In genomic region chr4:139211975-139212831, GRCm38 (mm10) we compare ENCODE assay signal across 8 mouse cellular contexts. TPM values are rescaled to one million over a fixed set of nuclear protein-coding genes. Genes with fewer than 3 reads are reported as not detected.
A peak's percentile ranks its signal among the peaks of the same experiment; 100 is the strongest.
DNase-seq lines count a peak whose midpoint lies in the region; ATAC-seq and TF ChIP-seq lines count a peak whose summit lies in the region.

No protein-coding gene starts in this region.

- peak overlapping the region; percentile 11; the same call in 1 of the 2 replicates for H3K27ac ChIP-seq in hindbrain, postnatal 0 days
- H3K27ac ChIP-seq in hindbrain, embryonic 10.5 days = no peak overlapping the region
- H3K27ac ChIP-seq in bone marrow macrophage, adult 2 months (ENCODE audit: insufficient read depth, low read depth, low read length) = peak overlapping the region; percentile 8
- H3K27ac ChIP-seq in intestine, embryonic 14.5 days (ENCODE audit: low read depth) = 0 out of 2 replicates have a peak overlapping the region, but pooled peaks have one; percentile 38
- H3K27ac ChIP-seq in lung, embryonic 16.5 days (ENCODE audit: low read length) = peak overlapping the region; percentile 79

- H3K4me2 ChIP-seq in hindbrain, postnatal 0 days (ENCODE audit: low read depth, low read length) = no peak overlapping the region
- H3K4me2 ChIP-seq in intestine, embryonic 14.5 days (ENCODE audit: low read length) = no peak overlapping the region
- peak overlapping the region; percentile 34 for H3K4me2 ChIP-seq in lung, embryonic 16.5 days (ENCODE audit: low read depth, low read length)

- H3K9ac ChIP-seq in hindbrain, postnatal 0 days (replicated peaks; ENCODE audit: low read length) = no peak overlapping the region
- H3K9ac ChIP-seq in intestine, embryonic 14.5 days (ENCODE audit: low read length) = no peak overlapping the region
- H3K9ac ChIP-seq in lung, embryonic 16.5 days (ENCODE audit: low read length) = peak overlapping the region; percentile 34; the same call in 1 of the 2 replicates

- no peaks in the 10 kb centered on the region for H3K9me3 ChIP-seq in hindbrain, postnatal 0 days (ENCODE audit: low read length)
- no peaks in the 10 kb centered on the region for H3K9me3 ChIP-seq in hindbrain, embryonic 10.5 days
- H3K9me3 ChIP-seq in intestine, embryonic 14.5 days (ENCODE audit: control insufficient read depth, low read length) = no peaks in the 10 kb centered on the region
- no peaks in the 10 kb centered on the region for H3K9me3 ChIP-seq in lung, embryonic 16.5 days (ENCODE audit: control insufficient read depth, low read length)

- 56% methylated on average over 17 of the region's 17 CpGs for WGBS in hindbrain, postnatal 0 days
- WGBS in hindbrain, embryonic 10.5 days = 63% methylated on average over 17 of the region's 17 CpGs
- WGBS in intestine, embryonic 14.5 days = 69% methylated on average over 17 of the region's 17 CpGs
- 56% methylated on average over 17 of the region's 17 CpGs for WGBS in lung, embryonic 16.5 days

- no peaks in the 10 kb centered on the region for H3K27me3 ChIP-seq in hindbrain, postnatal 0 days (ENCODE audit: insufficient read depth, low read length)
- no peaks in the 10 kb centered on the region for H3K27me3 ChIP-seq in hindbrain, embryonic 10.5 days (ENCODE audit: insufficient read depth, poor library complexity, severe bottlenecking)
- H3K27me3 ChIP-seq in intestine, embryonic 14.5 days (replicated peaks; ENCODE audit: control insufficient read depth, insufficient read depth, low read length) = no peaks in the 10 kb centered on the region
- H3K27me3 ChIP-seq in lung, embryonic 16.5 days (ENCODE audit: control insufficient read depth, insufficient read depth, low read depth, low read length) = no peaks in the 10 kb centered on the region

- peak; percentile 26 for TF ChIP-seq CTCF in hindbrain, postnatal 0 days (IDR thresholded peaks at IDR 0.05; ENCODE audit: low read depth)
- TF ChIP-seq CTCF in bone marrow macrophage, adult 2 months (IDR thresholded peaks at IDR 0.05; ENCODE audit: low read depth, low read length) = peak; percentile 45; the same call in 1 of the 2 replicates

- ATAC-seq in hindbrain, postnatal 0 days = no peak
- ATAC-seq in intestine, embryonic 14.5 days (replicated peaks; ENCODE audit: low FRiP score, low TSS enrichment, low read depth) = peak; percentile 37; the same call in 1 of the 2 replicates
- peak; percentile 66 for ATAC-seq in lung, embryonic 16.5 days (ENCODE audit: low read depth)

- no peak for TF ChIP-seq POLR2A in bone marrow macrophage, adult 2 months (IDR thresholded peaks at IDR 0.05; ENCODE audit: borderline replicate concordance, low read depth, low read length)

- H3K4me1 ChIP-seq in hindbrain, postnatal 0 days (ENCODE audit: insufficient read depth, low read length) = peaks cover 20% of the 10 kb centered on the region
- H3K4me1 ChIP-seq in hindbrain, embryonic 10.5 days (replicated peaks) = peaks cover 75% of the 10 kb centered on the region
- peaks cover 95% of the 10 kb centered on the region for H3K4me1 ChIP-seq in bone marrow macrophage, adult 2 months (ENCODE audit: control insufficient read depth, insufficient read depth, low read length)
- peaks cover 37% of the 10 kb centered on the region for H3K4me1 ChIP-seq in intestine, embryonic 14.5 days (replicated peaks; ENCODE audit: control insufficient read depth, insufficient read depth, low read length)
- H3K4me1 ChIP-seq in lung, embryonic 16.5 days (replicated peaks; ENCODE audit: control insufficient read depth, insufficient read depth, low read length) = peaks cover 60% of the 10 kb centered on the region

- H3K36me3 ChIP-seq in hindbrain, postnatal 0 days (ENCODE audit: insufficient read depth, low read length) = no peaks in the 10 kb centered on the region
- peaks cover 32% of the 10 kb centered on the region for H3K36me3 ChIP-seq in hindbrain, embryonic 10.5 days
- peaks cover 21% of the 10 kb centered on the region for H3K36me3 ChIP-seq in intestine, embryonic 14.5 days (ENCODE audit: control insufficient read depth, insufficient read depth, low read length)
- H3K36me3 ChIP-seq in lung, embryonic 16.5 days (ENCODE audit: control insufficient read depth, insufficient read depth, low read length) = no peaks in the 10 kb centered on the region; the same call in none of the 2 replicates

- peak; percentile 37 for DNase-seq in hindbrain, postnatal 0 days (ENCODE audit: low spot score)
- DNase-seq in hindbrain, embryonic 10.5 days (ENCODE audit: low spot score) = no peak
- DNase-seq in intestine, embryonic 14.5 days (ENCODE audit: low spot score) = no peak
- no peak for DNase-seq in thymus, postnatal 10 days (ENCODE audit: low spot score in 2 of 2)
- no peak for DNase-seq in thymus, postnatal 36 days
- no peak for DNase-seq in T-cell, adult 2 months (ENCODE audit: low spot score)

- no peak overlapping the region for H3K4me3 ChIP-seq in hindbrain, postnatal 0 days (ENCODE audit: low read length)
- no peak overlapping the region for H3K4me3 ChIP-seq in hindbrain, embryonic 10.5 days
- no peak overlapping the region for H3K4me3 ChIP-seq in bone marrow macrophage, adult 2 months (ENCODE audit: insufficient read depth, low read length)
- H3K4me3 ChIP-seq in intestine, embryonic 14.5 days (ENCODE audit: low read depth, low read length) = no peak overlapping the region
- H3K4me3 ChIP-seq in lung, embryonic 16.5 days (ENCODE audit: low read length) = no peak overlapping the region

RNA-seq across cellular contexts. Expression of gene Capzb, which starts 19.5 kb away (rescaled TPM):
- total RNA-seq in hindbrain, postnatal 0 days (2014; rRNA removed) = 86.6 and 88.5 TPM in 2 replicates
- 310 and 315 TPM in 2 replicates for polyA plus RNA-seq in hindbrain, postnatal 0 days (2015; fragmentation: Nextera tagmentation; extraction: Ambion mirVana)
- 331 and 370 TPM in 2 replicates for polyA plus RNA-seq in hindbrain, embryonic 10.5 days (2016; fragmentation: Nextera tagmentation; extraction: Ambion mirVana)
- polyA plus RNA-seq in bone marrow macrophage, adult 2 months (2012; ENCODE audit: insufficient read depth, insufficient read length, missing spikeins) = 483 and 496 TPM in 2 replicates
- 313 and 325 TPM in 2 replicates for polyA plus RNA-seq in intestine, embryonic 14.5 days (2014; fragmentation: Nextera tagmentation; extraction: Ambion mirVana)
- polyA plus RNA-seq in lung, embryonic 16.5 days (2015; fragmentation: Nextera tagmentation; extraction: Ambion mirVana) = 454 and 473 TPM in 2 replicates
